Mouse (Mus musculus) MEL (cell line): ENCODE measurements around the gene Spink2.

Source experiments
- CTCF ChIP-seq, 3 experiments: IDR thresholded peaks in 2 of 3; conservative IDR thresholded peaks in 1 of 3; 2 replicates each; pipeline ENCODE4 v1.5.1; 2011 to 2012; ENCODE audit warnings: low read length in 3 of 3, low read depth in 2 of 3, mild to moderate bottlenecking in 2 of 3, improper control_type of control experiment in 1 of 3, inconsistent platforms in 1 of 3, mixed read lengths in 1 of 3, moderate library complexity in 1 of 3; ENCODE audit not compliant: control insufficient read depth in 1 of 3, insufficient read depth in 1 of 3, poor library complexity in 1 of 3, severe bottlenecking in 1 of 3
- EP300 ChIP-seq, 2 experiments: IDR thresholded peaks; 2 replicates each; pipeline ENCODE4 v1.6.1; 2011; ENCODE audit warnings: improper control_type of control experiment in 2 of 2, low read length in 2 of 2, low read depth in 1 of 2, mild to moderate bottlenecking in 1 of 2
- MAX ChIP-seq: IDR thresholded peaks from 2 replicates; pipeline ENCODE4 v1.6.1; 2011; ENCODE audit warnings: low read length, improper control_type of control experiment
- MXI1 ChIP-seq: IDR thresholded peaks from 2 replicates; pipeline ENCODE4 v1.6.1; 2011; ENCODE audit warnings: mild to moderate bottlenecking, low read depth, low read length, improper control_type of control experiment
- NRF1 ChIP-seq: IDR thresholded peaks from 2 replicates; pipeline ENCODE4 v1.6.1; 2014; ENCODE audit warnings: low read depth, mild to moderate bottlenecking, inconsistent platforms, low read length, improper control_type of control experiment, moderate library complexity; ENCODE audit not compliant: poor library complexity, insufficient read depth, severe bottlenecking
- POLR2A ChIP-seq, 2 experiments: IDR thresholded peaks; 2 replicates each; pipeline ENCODE4 v1.6.1; 2011 to 2012; ENCODE audit warnings: low read length in 2 of 2, mild to moderate bottlenecking in 2 of 2, control low read depth in 1 of 2, improper control_type of control experiment in 1 of 2, low read depth in 1 of 2, moderate library complexity in 1 of 2; ENCODE audit not compliant: control insufficient read depth in 1 of 2, insufficient read depth in 1 of 2, poor library complexity in 1 of 2
- POLR2AphosphoS2 ChIP-seq: IDR thresholded peaks from 2 replicates; pipeline ENCODE4 v1.6.1; 2011; ENCODE audit warnings: low read length, improper control_type of control experiment
- RAD21 ChIP-seq: IDR thresholded peaks from 2 replicates; pipeline ENCODE4 v1.6.1; 2011; ENCODE audit warnings: mild to moderate bottlenecking, low read depth, low read length, improper control_type of control experiment
- SMC3 ChIP-seq: IDR thresholded peaks from 2 replicates; pipeline ENCODE4 v1.6.1; 2011; ENCODE audit warnings: low read depth, low read length, improper control_type of control experiment
- USF1 ChIP-seq: IDR thresholded peaks from 2 replicates; pipeline ENCODE4 v1.6.1; 2014; ENCODE audit warnings: low read depth, mild to moderate bottlenecking, inconsistent platforms, low read length, improper control_type of control experiment, moderate library complexity

DNA sequence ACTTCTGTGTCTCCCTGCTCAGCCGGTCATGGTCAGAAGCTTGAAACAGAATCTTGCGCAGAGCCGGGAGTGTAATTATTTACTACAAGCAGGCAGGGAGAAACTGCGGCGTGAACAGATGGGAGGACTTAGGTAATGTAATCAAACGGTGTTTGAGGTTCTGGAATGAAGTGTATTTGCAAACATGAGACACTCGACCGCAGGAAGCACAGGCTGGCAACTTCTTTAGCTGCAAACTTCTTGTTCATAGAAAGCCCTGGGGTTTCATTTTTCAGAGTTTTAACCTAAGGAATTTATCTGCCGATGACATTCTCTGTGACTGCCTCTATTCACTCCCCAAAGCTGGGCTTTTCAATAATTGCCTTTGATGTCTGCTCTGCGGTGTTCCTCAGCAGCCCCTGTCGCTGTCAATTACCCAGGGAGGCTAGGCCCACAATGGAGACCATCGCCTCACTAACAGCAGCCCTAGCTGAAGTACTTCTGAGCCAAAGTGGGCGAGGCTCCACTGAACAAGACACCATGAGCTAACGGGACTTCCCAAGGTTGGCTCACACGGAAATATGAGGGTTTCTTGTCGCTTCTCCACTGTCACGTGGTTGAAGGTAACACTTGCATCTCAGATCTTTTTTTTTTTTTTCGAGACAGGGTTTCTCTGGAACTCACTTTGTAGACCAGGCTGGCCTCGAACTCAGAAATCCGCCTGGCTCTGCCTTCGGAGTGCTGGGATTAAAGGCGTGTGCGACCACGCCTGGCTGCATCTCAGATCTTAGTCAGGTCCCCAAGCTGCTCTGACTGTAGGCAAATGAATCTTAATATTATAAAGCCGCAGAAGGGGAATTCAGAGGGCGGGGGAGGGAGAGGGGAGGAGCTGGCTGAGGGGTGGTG is 34.8 kb upstream of the Spink2 start:
- TF ChIP-seq POLR2A (IDR thresholded peaks at IDR 0.05; ENCODE audit: control insufficient read depth in 1 of 2, insufficient read depth in 1 of 2, low read depth in 1 of 2, low read length in 2 of 2, poor library complexity in 1 of 2) (no peak), EP300 (IDR thresholded peaks at IDR 0.05; ENCODE audit: low read depth in 1 of 2, low read length in 2 of 2) (no peak), CTCF (IDR thresholded peaks at IDR 0.05 in 2 of 3, conservative IDR thresholded peaks at IDR 0.05 in 1 of 3; ENCODE audit: control insufficient read depth in 1 of 3, insufficient read depth in 1 of 3, low read depth in 2 of 3, low read length in 3 of 3, poor library complexity in 1 of 3, severe bottlenecking in 1 of 3) (no peak), MAX (no peak), RAD21 (no peak), SMC3 (no peak), USF1 (no peak), NRF1 (no peak), POLR2AphosphoS2 (no peak), MXI1 (no peak)
